Mouse (Mus musculus) retina, embryonic 14.5 days (tissue): ENCODE measurements around the gene Coro1b.

Experiments
- DNase-seq: peaks from one replicate; pipeline ENCODE4 v3.0.0-alpha.2; 2015; ENCODE audit warnings: low spot score

Coro1b gene

DNA sequence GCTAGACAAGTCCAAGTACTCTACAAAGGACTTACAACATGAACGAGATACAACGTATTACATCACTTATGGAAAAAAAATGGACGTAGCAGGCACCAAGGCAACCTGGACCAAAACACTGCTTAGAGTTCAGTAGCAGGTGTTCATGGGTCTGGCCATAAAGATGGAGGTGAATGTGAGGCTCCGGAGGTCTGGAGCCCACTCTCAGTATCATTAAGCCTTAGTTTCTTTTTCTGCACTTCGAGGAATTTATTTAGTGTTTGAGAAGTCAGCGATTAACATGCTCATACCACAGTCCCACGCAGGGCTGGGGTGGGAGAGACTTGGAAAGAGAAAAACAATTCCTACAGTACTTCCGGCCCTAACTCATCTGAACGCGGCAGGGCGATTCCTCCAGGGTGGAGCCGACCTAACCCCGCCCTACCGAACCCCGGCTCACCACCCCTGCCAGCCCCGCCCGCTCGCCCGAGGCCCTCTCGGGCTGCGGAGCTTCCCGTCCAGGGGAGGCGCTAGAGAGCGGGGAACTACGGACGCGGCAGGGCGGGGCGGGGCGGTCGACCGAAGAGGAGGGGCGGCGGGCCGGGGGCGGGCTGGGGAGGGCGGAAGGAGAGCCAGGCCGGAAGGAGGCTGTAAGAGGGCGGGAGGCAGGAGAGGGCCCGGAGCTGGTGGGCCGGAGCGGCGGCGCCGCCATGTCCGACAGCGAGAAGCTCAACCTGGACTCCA lies 43.3 kb downstream of the Coro1b start, which contains the start of gene Ppp1ca:
Gene Ppp1ca (plus strand): TSS at position 538 of the 723 bp plus-strand sequence.
- peak; percentile 96 for DNase-seq

- peak; percentile 47 for DNase-seq
Measured at GRCm38 (mm10) chr19:4192251-4192985, 44.0 kb downstream of the Coro1b start.

DNA sequence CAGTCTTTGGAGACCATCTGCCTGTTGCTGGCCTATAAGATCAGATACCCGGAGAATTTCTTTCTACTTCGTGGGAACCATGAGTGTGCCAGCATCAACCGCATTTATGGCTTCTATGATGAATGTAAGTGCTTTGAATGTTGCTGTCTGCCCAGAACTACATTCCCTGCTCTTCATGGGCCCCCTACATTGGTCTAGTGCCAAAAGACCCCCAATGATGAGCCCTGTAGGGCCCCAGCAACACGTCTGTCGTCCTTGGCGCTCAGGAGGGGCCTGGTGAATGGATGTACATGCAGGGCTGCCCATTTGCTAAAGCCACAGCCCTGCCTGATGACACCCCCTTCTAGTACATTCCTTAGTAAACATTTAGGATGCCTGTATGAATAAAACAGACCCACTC lies 44.7 kb downstream of the Coro1b start:
- no peak for DNase-seq

GRCm38 (mm10) chr19:4194021-4194724 lies 45.8 kb downstream of the Coro1b start:
- DNase-seq: no peak

DNA sequence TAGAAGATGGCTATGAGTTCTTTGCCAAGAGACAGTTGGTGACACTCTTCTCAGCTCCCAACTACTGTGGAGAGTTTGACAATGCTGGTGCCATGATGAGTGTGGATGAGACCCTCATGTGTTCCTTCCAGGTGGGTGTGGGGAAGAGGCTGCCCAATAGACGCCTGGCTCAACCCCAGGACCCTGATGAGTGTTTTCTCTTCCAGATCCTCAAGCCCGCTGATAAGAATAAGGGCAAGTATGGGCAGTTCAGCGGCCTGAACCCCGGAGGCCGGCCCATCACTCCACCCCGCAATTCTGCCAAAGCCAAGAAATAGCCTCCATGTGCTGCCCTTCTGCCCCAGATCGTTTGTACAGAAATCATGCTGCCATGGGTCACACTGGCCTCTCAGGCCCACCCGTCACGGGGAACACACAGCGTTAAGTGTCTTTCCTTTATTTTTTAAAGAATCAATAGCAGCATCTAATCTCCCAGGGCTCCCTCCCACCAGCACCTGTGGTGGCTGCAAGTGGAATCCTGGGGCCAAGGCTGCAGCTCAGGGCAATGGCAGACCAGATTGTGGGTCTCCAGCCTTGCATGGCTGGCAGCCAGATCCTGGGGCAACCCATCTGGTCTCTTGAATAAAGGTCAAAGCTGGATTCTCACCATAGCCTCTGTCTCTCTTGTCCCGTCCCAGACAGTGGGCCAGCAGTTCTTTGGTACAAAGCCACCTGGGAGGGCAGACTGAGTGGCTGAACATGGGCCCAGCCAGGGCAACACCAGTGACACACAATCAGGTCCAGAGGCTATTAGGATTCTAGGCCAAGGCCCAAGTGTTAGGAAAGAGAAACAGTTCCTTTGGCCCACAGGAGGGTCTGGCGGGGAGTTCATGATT lies 46.6 kb downstream of the Coro1b start:
- no peak for DNase-seq

DNA sequence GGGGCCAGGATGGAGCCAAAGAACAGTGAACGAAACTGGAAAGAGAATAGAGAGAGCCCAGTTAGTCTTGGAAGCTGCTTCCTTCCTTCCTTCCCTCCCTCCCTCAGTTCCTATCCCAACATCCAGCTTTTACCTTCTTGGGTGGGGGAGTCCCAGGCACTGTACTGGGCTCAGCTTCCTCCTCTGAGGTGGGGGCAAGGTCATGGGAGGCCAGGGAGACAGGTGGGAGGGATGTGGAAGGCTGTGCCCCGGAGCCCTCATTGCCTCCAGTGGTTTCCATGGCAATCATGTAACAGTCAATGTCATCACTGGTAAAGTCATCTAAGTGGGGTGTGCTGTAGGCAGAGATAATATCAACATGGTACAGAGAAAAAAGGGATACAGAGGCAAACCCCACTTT lies 47.6 kb downstream of the Coro1b start:
- DNase-seq: no peak

DNA sequence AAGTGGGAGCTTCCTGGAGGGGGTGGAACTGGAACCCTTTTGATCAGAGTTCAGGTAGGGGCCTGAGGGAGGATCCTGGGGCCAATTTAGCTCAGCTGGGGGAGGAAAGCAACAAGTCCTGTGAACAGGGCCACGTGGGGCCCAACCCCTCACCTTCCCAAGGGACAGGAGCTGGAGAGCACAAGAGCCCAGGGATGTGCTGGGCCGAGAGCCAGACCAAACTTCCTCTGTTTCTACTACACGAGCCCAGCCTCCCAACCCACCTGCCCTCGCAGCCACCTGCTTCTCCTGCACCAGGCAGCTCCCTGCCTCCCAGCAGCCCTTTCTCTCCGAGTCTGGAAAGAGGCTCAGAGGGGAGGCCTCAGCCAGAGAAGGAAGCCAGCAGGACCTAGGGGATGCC lies 48.1 kb downstream of the Coro1b start:
- DNase-seq: no peak

DNA sequence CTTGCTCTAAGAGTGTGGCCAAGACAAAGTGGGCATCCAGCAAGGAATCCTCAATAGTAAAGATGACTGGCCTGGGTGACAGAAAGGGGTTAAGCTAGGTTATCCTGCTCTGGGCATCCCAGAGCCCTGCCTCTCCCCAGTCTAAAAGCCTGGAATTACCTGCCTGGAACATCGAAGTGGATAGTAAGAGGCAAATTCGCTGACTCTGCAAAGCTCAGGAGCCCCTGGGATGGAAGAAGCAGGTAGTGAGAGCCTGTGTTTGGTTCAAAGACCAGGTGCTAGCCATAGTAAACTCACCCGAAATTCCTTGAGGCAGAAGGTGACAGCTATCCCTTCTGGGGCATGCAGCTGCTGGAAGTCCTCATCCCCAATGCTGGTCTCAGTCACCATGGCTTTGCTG lies 48.8 kb downstream of the Coro1b start:
- DNase-seq: no peak

GRCm38 (mm10) chr19:4201291-4201909 lies 53.0 kb downstream of the Coro1b start, which contains the start of gene Rad9a:
Gene Rad9a (minus strand): TSS chr19:4201662.
- DNase-seq: peak; percentile 98

- no peak for DNase-seq
Measured at GRCm38 (mm10) chr19:4202149-4202548, 53.7 kb downstream of the Coro1b start.

- no peak for DNase-seq
Measured at GRCm38 (mm10) chr19:4203148-4203547, 54.7 kb downstream of the Coro1b start.
